Mouse (Mus musculus): ENCODE data around the gene Brca2. TPM values are rescaled to one million over a fixed set of nuclear protein-coding genes. Genes with fewer than 3 reads are reported as not detected.
A peak's percentile ranks its signal among the peaks of the same experiment; 100 is the strongest.

The Brca2 gene
- polyA plus RNA-seq, 1 experiment from 2014 or later = 14.3 TPM

DNA sequence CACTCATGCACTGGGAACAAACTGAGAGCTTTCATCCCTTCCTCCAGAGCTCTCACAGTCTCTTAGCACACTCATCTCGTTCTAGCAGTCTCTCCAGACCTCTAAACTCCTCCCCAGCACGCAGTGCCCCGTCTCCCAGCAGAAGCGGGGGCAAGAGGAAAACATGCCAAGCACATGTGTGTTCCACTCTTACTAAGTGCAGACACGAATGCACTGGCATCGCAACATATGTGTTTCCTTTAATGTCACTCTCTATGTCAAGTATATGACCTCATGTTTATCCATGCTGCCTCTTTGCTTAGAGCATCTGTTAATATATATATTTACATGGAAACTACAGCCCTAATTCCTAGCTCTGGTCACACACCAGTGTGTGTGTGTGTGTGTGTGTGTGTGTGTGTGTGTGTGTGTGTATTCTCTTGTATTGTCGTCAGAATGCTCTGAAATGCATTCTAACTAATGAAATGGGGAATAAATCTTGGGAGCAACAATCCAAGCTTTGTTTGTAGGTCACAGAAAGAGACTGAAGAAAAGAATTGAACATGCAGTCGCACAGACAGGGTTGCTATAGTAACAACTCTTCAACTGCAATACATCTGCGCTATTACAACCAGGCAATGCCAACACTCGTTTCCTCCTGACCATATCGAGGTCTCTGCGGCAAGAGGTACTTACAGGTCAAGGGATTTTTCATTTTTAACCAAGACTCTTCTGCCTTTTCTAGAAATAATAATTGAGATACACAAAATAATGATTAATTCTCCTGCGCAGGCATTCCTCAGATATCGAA, 79.2 kb downstream of the Brca2 start:
- H3K9me3 ChIP-seq = no peaks in the 10 kb centered on the region
- no peaks in the 10 kb centered on the region for H3K36me3 ChIP-seq
- no peak overlapping the region for H3K4me3 ChIP-seq
- no peak overlapping the region for H3K4me2 ChIP-seq
- WGBS = 55% methylated on average over 14 of the region's 14 CpGs
- H3K9ac ChIP-seq = no peak overlapping the region
- H3K4me1 ChIP-seq (replicated peaks) = peaks cover 7% of the 10 kb centered on the region
- ATAC-seq (ENCODE audit: low FRiP score, low read depth) = peak; percentile 71; the same call in 1 of the 2 replicates
- H3K27ac ChIP-seq (replicated peaks) = peak overlapping the region; percentile 67
- peaks cover under 1% of the 10 kb centered on the region; the same call in 1 of the 2 replicates for H3K27me3 ChIP-seq

GRCm38 (mm10) chr5:150606131-150606530, 83.7 kb downstream of the Brca2 start:
- no peak overlapping the region for H3K4me2 ChIP-seq
- no peak for ATAC-seq (ENCODE audit: low FRiP score, low read depth)
- H3K36me3 ChIP-seq = peaks cover 6% of the 10 kb centered on the region; the same call in 1 of the 2 replicates
- H3K4me1 ChIP-seq (replicated peaks) = peaks cover 4% of the 10 kb centered on the region
- H3K9me3 ChIP-seq = no peaks in the 10 kb centered on the region
- H3K4me3 ChIP-seq = no peak overlapping the region
- no peaks in the 10 kb centered on the region for H3K27me3 ChIP-seq
- H3K9ac ChIP-seq = no peak overlapping the region
- WGBS = 96% methylated on average over 6 of the region's 6 CpGs
- H3K27ac ChIP-seq (replicated peaks) = no peak overlapping the region

GRCm38 (mm10) chr5:150607631-150608030, 85.2 kb downstream of the Brca2 start:
- no peak overlapping the region for H3K27ac ChIP-seq (replicated peaks)
- no peak overlapping the region for H3K4me2 ChIP-seq
- WGBS = 94% methylated on average over 8 of the region's 8 CpGs
- ATAC-seq (ENCODE audit: low FRiP score, low read depth) = no peak
- H3K36me3 ChIP-seq = peaks cover 6% of the 10 kb centered on the region; the same call in 1 of the 2 replicates
- no peak overlapping the region for H3K4me3 ChIP-seq
- H3K27me3 ChIP-seq = no peaks in the 10 kb centered on the region
- H3K9ac ChIP-seq = no peak overlapping the region
- no peaks in the 10 kb centered on the region for H3K9me3 ChIP-seq
- H3K4me1 ChIP-seq (replicated peaks) = no peaks in the 10 kb centered on the region

DNA sequence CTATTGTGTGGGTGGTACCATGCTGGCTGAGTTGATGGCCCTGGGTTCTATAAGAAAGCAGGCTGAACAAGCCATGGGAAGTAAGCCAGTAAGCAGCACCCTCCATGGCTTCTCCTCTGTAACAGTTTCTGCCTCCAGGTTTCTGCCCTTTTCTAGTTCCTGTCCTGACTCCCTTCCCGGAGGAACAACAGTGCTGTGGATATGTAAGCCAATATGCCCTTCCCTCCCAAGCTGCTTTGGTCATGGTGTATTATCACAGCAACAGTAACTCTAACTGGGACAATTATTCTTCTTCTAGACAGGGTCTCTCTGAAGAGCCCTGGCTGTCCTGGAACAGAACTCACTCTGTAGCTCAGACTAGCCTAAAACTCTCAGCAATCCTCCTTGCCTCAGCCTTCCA, 88.7 kb downstream of the Brca2 start:
- H3K9me3 ChIP-seq = no peaks in the 10 kb centered on the region
- H3K4me1 ChIP-seq (replicated peaks) = no peaks in the 10 kb centered on the region
- WGBS = 72% methylated on average over 1 of the region's 1 CpGs
- no peak overlapping the region for H3K4me3 ChIP-seq
- peaks cover 6% of the 10 kb centered on the region; the same call in 1 of the 2 replicates for H3K36me3 ChIP-seq
- no peak overlapping the region for H3K9ac ChIP-seq
- H3K4me2 ChIP-seq = no peak overlapping the region
- no peak for ATAC-seq (ENCODE audit: low FRiP score, low read depth)
- no peak overlapping the region for H3K27ac ChIP-seq (replicated peaks)
- no peaks in the 10 kb centered on the region for H3K27me3 ChIP-seq

DNA sequence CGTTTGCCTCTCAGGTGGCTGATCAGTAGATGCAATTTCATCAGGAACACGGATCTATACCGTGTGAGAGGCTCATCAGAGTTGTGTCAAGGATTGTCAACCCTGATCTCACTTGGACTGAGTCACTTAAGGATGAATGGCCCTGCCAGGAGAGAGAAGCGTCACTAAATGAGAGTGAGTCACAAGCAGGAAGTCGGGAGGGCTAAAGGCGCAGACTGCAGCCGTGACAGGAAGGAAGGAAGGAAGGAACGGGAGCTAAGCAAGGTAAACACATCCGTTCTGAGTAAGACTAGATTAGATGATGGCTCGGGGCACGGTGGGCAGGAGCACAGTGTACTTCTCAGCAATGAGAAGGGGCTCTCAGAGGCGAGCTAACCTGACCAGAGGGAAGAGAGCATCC, 89.3 kb downstream of the Brca2 start:
- H3K4me3 ChIP-seq = no peak overlapping the region
- no peak overlapping the region for H3K9ac ChIP-seq
- no peaks in the 10 kb centered on the region for H3K27me3 ChIP-seq
- peaks cover 6% of the 10 kb centered on the region; the same call in 1 of the 2 replicates for H3K36me3 ChIP-seq
- no peak for ATAC-seq (ENCODE audit: low FRiP score, low read depth)
- H3K4me1 ChIP-seq (replicated peaks) = no peaks in the 10 kb centered on the region
- no peaks in the 10 kb centered on the region for H3K9me3 ChIP-seq
- no peak overlapping the region for H3K4me2 ChIP-seq
- no peak overlapping the region for H3K27ac ChIP-seq (replicated peaks)
- 75% methylated on average over 12 of the region's 12 CpGs for WGBS

- no peak overlapping the region for H3K9ac ChIP-seq
- H3K4me2 ChIP-seq = no peak overlapping the region
- H3K36me3 ChIP-seq = no peaks in the 10 kb centered on the region
- H3K27me3 ChIP-seq = no peaks in the 10 kb centered on the region
- no peak for ATAC-seq (ENCODE audit: low FRiP score, low read depth)
- no peaks in the 10 kb centered on the region for H3K9me3 ChIP-seq
- H3K27ac ChIP-seq (replicated peaks) = no peak overlapping the region
- no peak overlapping the region for H3K4me3 ChIP-seq
- 93% methylated on average over 2 of the region's 2 CpGs for WGBS
- no peaks in the 10 kb centered on the region for H3K4me1 ChIP-seq (replicated peaks)
Observed at GRCm38 (mm10) chr5:150614054-150614453, 91.6 kb downstream of the Brca2 start.

DNA sequence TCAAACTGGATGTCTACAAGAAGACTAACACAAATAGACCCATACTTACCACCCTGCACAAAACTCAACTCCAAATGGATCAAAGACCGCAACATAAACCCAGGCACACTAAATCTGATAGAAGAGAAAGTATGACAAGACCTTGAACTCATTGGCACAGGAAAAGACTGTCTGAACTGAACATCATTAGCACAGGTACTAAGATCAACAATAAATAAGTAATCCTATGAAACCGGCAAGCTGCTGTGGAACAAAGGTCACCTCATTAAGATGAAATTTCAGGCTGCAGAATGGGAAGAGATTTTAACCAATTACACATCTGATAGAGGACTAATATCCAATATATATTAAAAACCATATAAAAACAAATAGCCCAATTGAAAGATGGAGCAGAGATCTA, 93.8 kb downstream of the Brca2 start:
- H3K36me3 ChIP-seq = no peaks in the 10 kb centered on the region
- no peak overlapping the region for H3K4me3 ChIP-seq
- WGBS = 95% methylated on average over 2 of the region's 2 CpGs
- H3K4me2 ChIP-seq = no peak overlapping the region
- H3K27me3 ChIP-seq = no peaks in the 10 kb centered on the region
- H3K9me3 ChIP-seq = no peaks in the 10 kb centered on the region
- no peaks in the 10 kb centered on the region for H3K4me1 ChIP-seq (replicated peaks)
- no peak overlapping the region for H3K27ac ChIP-seq (replicated peaks)
- H3K9ac ChIP-seq = no peak overlapping the region
- ATAC-seq (ENCODE audit: low FRiP score, low read depth) = no peak

GRCm38 (mm10) chr5:150616731-150617130, 94.3 kb downstream of the Brca2 start:
- Histone ChIP-seq H3K27ac (replicated peaks) (no peak overlapping the region), H3K27me3 (no peaks in the 10 kb centered on the region)
- WGBS = 75% methylated on average over 3 of the region's 3 CpGs

GRCm38 (mm10) chr5:150618599-150619355, 96.3 kb downstream of the Brca2 start:
- Histone ChIP-seq H3K27me3 (no peaks in the 10 kb centered on the region), H3K9ac (no peak overlapping the region), H3K27ac (replicated peaks) (no peak overlapping the region), H3K4me3 (no peak overlapping the region), H3K9me3 (no peaks in the 10 kb centered on the region), H3K4me1 (replicated peaks) (no peaks in the 10 kb centered on the region), H3K36me3 (no peaks in the 10 kb centered on the region), H3K4me2 (no peak overlapping the region)
- WGBS = 93% methylated on average over 10 of the region's 10 CpGs
- ATAC-seq (ENCODE audit: low FRiP score, low read depth) = no peak

More at GRCm38 (mm10) chr5:150616731-150617130, 94.3 kb downstream of the Brca2 start:
- ATAC-seq (ENCODE audit: low FRiP score, low read depth) = no peak
- Histone ChIP-seq H3K4me1 (replicated peaks) (no peaks in the 10 kb centered on the region), H3K4me3 (no peak overlapping the region), H3K4me2 (no peak overlapping the region), H3K9me3 (no peaks in the 10 kb centered on the region), H3K9ac (no peak overlapping the region), H3K36me3 (no peaks in the 10 kb centered on the region)

Other genes starting within 250 kb of the Brca2 start
- not detected in 2 replicates for gene Zar1l, start 4.5 kb upstream of the Brca2 start, polyA plus RNA-seq (2015; fragmentation: Nextera tagmentation; extraction: Ambion mirVana)
- 16.3 and 16.5 TPM in 2 replicates for gene N4bp2l1, start 74.6 kb downstream of the Brca2 start, polyA plus RNA-seq (2015; fragmentation: Nextera tagmentation; extraction: Ambion mirVana)
- gene N4bp2l2, start 143.6 kb downstream of the Brca2 start, polyA plus RNA-seq (2015; fragmentation: Nextera tagmentation; extraction: Ambion mirVana) = 29.6 and 30.4 TPM in 2 replicates
- gene Pds5b, start 151.1 kb downstream of the Brca2 start, polyA plus RNA-seq (2015; fragmentation: Nextera tagmentation; extraction: Ambion mirVana) = 30.0 and 30.7 TPM in 2 replicates